Comparison of ENCODE assay signal across 27 mouse cellular contexts in genomic region chr11:43045871-43046548, GRCm38 (mm10). TPM values are rescaled to one million over a fixed set of nuclear protein-coding genes. Genes with fewer than 3 reads are reported as not detected.
DNase-seq lines count a peak whose midpoint lies in the region; ATAC-seq and TF ChIP-seq lines count a peak whose summit lies in the region.
"Had no signal": no experiment of that assay in that cellular context is flagged by ENCODE, and none has a peak within 500 bp of the region (broad histone marks: within the 10 kb centered on the region; RNA-seq: fewer than 3 reads in every experiment).

No protein-coding gene starts in this region.

- no peak overlapping the region for H3K27ac ChIP-seq in forebrain, postnatal 0 days (ENCODE audit: low read depth, low read length)
- H3K27ac ChIP-seq in forebrain, embryonic 10.5 days: no peak overlapping the region
- H3K27ac ChIP-seq: embryonic facial prominence, embryonic 15.5 days; intestine, embryonic 15.5 days; limb, embryonic 12.5 days; liver, embryonic 12.5 days; lung, embryonic 15.5 days; midbrain, embryonic 12.5 days had no signal

- peak; percentile 48 for DNase-seq in forebrain, postnatal 0 days
- DNase-seq in forebrain, embryonic 10.5 days (ENCODE audit: extremely low spot score, low spot score): no peak
- peak; percentile 7 for DNase-seq in adipocyte (ENCODE audit: low spot score)
- DNase-seq in cerebellum, adult 9-11 months: peak; percentile 29
- no peak for DNase-seq in kidney, adult 11 months
- DNase-seq in testis, postnatal 10 days (ENCODE audit: low spot score): no peak
- DNase-seq: adrenal gland, postnatal 36 days; kidney, postnatal 36 days; thymus, postnatal 36 days had no signal

- TF ChIP-seq CTCF in forebrain, postnatal 0 days (IDR thresholded peaks at IDR 0.05; ENCODE audit: low read depth): no peak

- H3K27me3 ChIP-seq in forebrain, postnatal 0 days (ENCODE audit: insufficient read depth, low read length): no peaks in the 10 kb centered on the region
- H3K27me3 ChIP-seq in forebrain, embryonic 10.5 days (ENCODE audit: poor library complexity, severe bottlenecking): no peaks in the 10 kb centered on the region
- H3K27me3 ChIP-seq: CH12.LX; embryonic facial prominence, embryonic 15.5 days; intestine, embryonic 15.5 days; liver, embryonic 12.5 days; lung, embryonic 15.5 days; midbrain, embryonic 12.5 days had no signal

- no peak overlapping the region for H3K4me3 ChIP-seq in forebrain, postnatal 0 days (ENCODE audit: low read depth, low read length)
- H3K4me3 ChIP-seq in forebrain, embryonic 10.5 days: no peak overlapping the region
- H3K4me3 ChIP-seq: embryonic facial prominence, embryonic 15.5 days; intestine, embryonic 15.5 days; limb, embryonic 12.5 days; liver, embryonic 12.5 days; lung, embryonic 15.5 days; midbrain, embryonic 12.5 days; myocyte had no signal

- peak; percentile 65 for ATAC-seq in forebrain, postnatal 0 days
- ATAC-seq in cerebellum, adult (ENCODE audit: insufficient number of reproducible peaks, low FRiP score, low TSS enrichment): peak; percentile 36; the same call in 1 of the 2 replicates
- ATAC-seq: intestine, embryonic 15.5 days; liver, embryonic 12.5 days had no signal

- no peak overlapping the region for H3K9ac ChIP-seq in forebrain, postnatal 0 days
- H3K9ac ChIP-seq: embryonic facial prominence, embryonic 15.5 days; intestine, embryonic 15.5 days; limb, embryonic 12.5 days; liver, embryonic 12.5 days; lung, embryonic 15.5 days; midbrain, embryonic 12.5 days had no signal

- no peaks in the 10 kb centered on the region for H3K4me1 ChIP-seq in forebrain, postnatal 0 days (ENCODE audit: insufficient read depth)
- H3K4me1 ChIP-seq in forebrain, embryonic 10.5 days: no peaks in the 10 kb centered on the region
- H3K4me1 ChIP-seq: embryonic facial prominence, embryonic 15.5 days; intestine, embryonic 15.5 days; limb, embryonic 12.5 days; liver, embryonic 12.5 days; lung, embryonic 15.5 days; midbrain, embryonic 12.5 days had no signal

- H3K9me3 ChIP-seq in forebrain, postnatal 0 days (ENCODE audit: low read length): no peaks in the 10 kb centered on the region
- H3K9me3 ChIP-seq in forebrain, embryonic 10.5 days: no peaks in the 10 kb centered on the region
- H3K9me3 ChIP-seq: embryonic facial prominence, embryonic 15.5 days; intestine, embryonic 15.5 days; limb, embryonic 12.5 days; liver, embryonic 12.5 days; lung, embryonic 15.5 days; midbrain, embryonic 12.5 days had no signal

- no peak overlapping the region for H3K4me2 ChIP-seq in forebrain, postnatal 0 days (ENCODE audit: low read depth)
- H3K4me2 ChIP-seq: embryonic facial prominence, embryonic 15.5 days; heart, embryonic 11.5 days; intestine, embryonic 15.5 days; limb, embryonic 12.5 days; liver, embryonic 12.5 days; lung, embryonic 15.5 days; midbrain, embryonic 12.5 days had no signal

- 48% methylated on average over 3 of the region's 3 CpGs for WGBS in forebrain, postnatal 0 days
- WGBS in forebrain, embryonic 10.5 days: 92% methylated on average over 3 of the region's 3 CpGs

- no peaks in the 10 kb centered on the region for H3K36me3 ChIP-seq in forebrain, postnatal 0 days (ENCODE audit: insufficient read depth)
- H3K36me3 ChIP-seq in forebrain, embryonic 10.5 days (replicated peaks): no peaks in the 10 kb centered on the region
- H3K36me3 ChIP-seq: embryonic facial prominence, embryonic 15.5 days; intestine, embryonic 15.5 days; limb, embryonic 12.5 days; liver, embryonic 12.5 days; lung, embryonic 15.5 days; midbrain, embryonic 12.5 days had no signal

RNA-seq across cellular contexts. Expression of gene Gm9972, which starts 10.5 kb away (rescaled TPM):
- total RNA-seq in forebrain, postnatal 0 days (2014; rRNA removed): not detected in 2 replicates
- not detected in 2 replicates for polyA plus RNA-seq in forebrain, postnatal 0 days (2015; fragmentation: Nextera tagmentation; extraction: Ambion mirVana)
- polyA plus RNA-seq in forebrain, embryonic 10.5 days (2016; fragmentation: Nextera tagmentation; extraction: Ambion mirVana): not detected in 2 replicates
- total RNA-seq: adrenal gland, postnatal 36 days; CH12.LX; gastrocnemius, adult 18-20 months; heart, postnatal 10 days; left cerebral cortex, adult 8-10 months; MEL had no signal
- polyA plus RNA-seq: gonadal fat pad, adult 2 months; heart, embryonic 11.5 days; hindbrain, embryonic 11.5 days; intestine, embryonic 15.5 days; limb, embryonic 12.5 days; liver, embryonic 12.5 days; myocyte; neural tube, embryonic 14.5 days; small intestine, adult 2 months had no signal

Comparison
In these comparisons a context has a peak if more than half of its experiments do, and no peak if none do; other contexts are left out.
1. DNase-seq: peak in forebrain, postnatal 0 days (single experiment), adipocyte (single experiment) and cerebellum, adult 9-11 months (single experiment); none in forebrain, embryonic 10.5 days (single experiment), kidney, adult 11 months (single experiment) and testis, postnatal 10 days (single experiment).